In genomic region chr7:127800435-127801009, GRCm38 (mm10) we compare ENCODE assay signal across 8 mouse cellular contexts. TPM values are rescaled to one million over a fixed set of nuclear protein-coding genes. Genes with fewer than 3 reads are reported as not detected.
A peak's percentile ranks its signal among the peaks of the same experiment; 100 is the strongest.
DNase-seq lines count a peak whose midpoint lies in the region; ATAC-seq lines count a peak whose summit lies in the region.

TSS of gene Hsd3b7 (plus strand) at chr7:127800604.

- peaks cover 12% of the 10 kb centered on the region; the same call in 1 of the 2 replicates for H3K4me1 ChIP-seq in intestine, embryonic 15.5 days (replicated peaks)

- intact Hi-C loops in left cerebral cortex, postnatal 14 days (cut with DNase I) = no loop called here

- WGBS in intestine, embryonic 15.5 days = 24% methylated on average over 6 of the region's 6 CpGs

- H3K4me2 ChIP-seq in intestine, embryonic 15.5 days (replicated peaks) = peak within 1 kb of the TSS; percentile 63

- H3K36me3 ChIP-seq in intestine, embryonic 15.5 days = peaks cover 43% of the 10 kb centered on the region

- H3K27ac ChIP-seq in intestine, embryonic 15.5 days = 0 out of 2 replicates have a peak within 1 kb of the TSS, but pooled peaks have one; percentile 2

- no peaks in the 10 kb centered on the region for H3K27me3 ChIP-seq in intestine, embryonic 15.5 days (replicated peaks)

- no peaks in the 10 kb centered on the region for H3K9me3 ChIP-seq in intestine, embryonic 15.5 days

- peak within 1 kb of the TSS; percentile 29 for H3K4me3 ChIP-seq in intestine, embryonic 15.5 days (replicated peaks)

- DNase-seq in adrenal gland, adult 8-10 months = peak; percentile 92
- peak; percentile 92 for DNase-seq in embryo, embryonic 9.5 days (ENCODE audit: extremely low spot score)
- peak; percentile 93 to 95 for DNase-seq in gastrocnemius, postnatal 4 days (ENCODE audit: low spot score in 2 of 2)
- peak; percentile 87 to 88 for DNase-seq in left cerebral cortex, postnatal 14 days (ENCODE audit: low spot score in 2 of 2)
- peak; percentile 89 for DNase-seq in right cerebral cortex, postnatal 14 days
- DNase-seq in urinary bladder, postnatal 25 days (ENCODE audit: low spot score) = peak; percentile 93

- peak; percentile 91 for ATAC-seq in intestine, embryonic 15.5 days
- ATAC-seq in megakaryocyte-erythroid progenitor cell, adult 5-6 weeks (replicated peaks; ENCODE audit: low FRiP score, low TSS enrichment, poor library complexity, severe bottlenecking) = peak; percentile 45

- peak within 1 kb of the TSS; percentile 44 for H3K9ac ChIP-seq in intestine, embryonic 15.5 days

RNA-seq across cellular contexts. Expression of gene Hsd3b7, which starts in this region (rescaled TPM):
- 10 to 100 TPM; 33.8 to 44.9 (median 41.5) TPM for total RNA-seq in adrenal gland, adult 8-10 months (2022)
- 10 to 100 TPM; 13.0 to 13.3 TPM for total RNA-seq in gastrocnemius, postnatal 4 days (2021)
- polyA plus RNA-seq in intestine, embryonic 15.5 days (2015; fragmentation: Nextera tagmentation; extraction: Ambion mirVana) = 28.0 and 31.2 TPM in 2 replicates
- total RNA-seq in left cerebral cortex, postnatal 14 days (2021) = 1 to 10 TPM; 4.8 to 6.0 TPM
- total RNA-seq in megakaryocyte-erythroid progenitor cell, adult 5-6 weeks (2014; fragmentation: Nextera tagmentation) = 38.9 and 56.1 TPM in 2 replicates
- total RNA-seq in megakaryocyte-erythroid progenitor cell, adult 5-6 weeks (2017) = 16.8 and 60.3 TPM in 2 replicates

Comparison
In these comparisons a context has a peak if more than half of its experiments do, and no peak if none do; other contexts are left out.
1. Peak in every context shown above with its lines: DNase-seq, ATAC-seq, H3K4me3 ChIP-seq and H3K27ac ChIP-seq.